Mouse (Mus musculus) inflammation-experienced regulatory T-cells, adult 16 weeks (primary cell): Measurements from ENCODE around the gene Ppp1r15a. TPM values are rescaled to one million over a fixed set of nuclear protein-coding genes. Genes with fewer than 3 reads are reported as not detected.

ENCODE experiments used
- polyA plus RNA-seq: library from polyadenylated mRNA; unstranded; fragments of 100-300 nt; shearing (Covaris generic); gene quantifications from one replicate; pipeline ENCODE4 v1.2.1, GENCODE M21; 2017

Gene Ppp1r15a
- polyA plus RNA-seq: 57.1 TPM

DNA sequence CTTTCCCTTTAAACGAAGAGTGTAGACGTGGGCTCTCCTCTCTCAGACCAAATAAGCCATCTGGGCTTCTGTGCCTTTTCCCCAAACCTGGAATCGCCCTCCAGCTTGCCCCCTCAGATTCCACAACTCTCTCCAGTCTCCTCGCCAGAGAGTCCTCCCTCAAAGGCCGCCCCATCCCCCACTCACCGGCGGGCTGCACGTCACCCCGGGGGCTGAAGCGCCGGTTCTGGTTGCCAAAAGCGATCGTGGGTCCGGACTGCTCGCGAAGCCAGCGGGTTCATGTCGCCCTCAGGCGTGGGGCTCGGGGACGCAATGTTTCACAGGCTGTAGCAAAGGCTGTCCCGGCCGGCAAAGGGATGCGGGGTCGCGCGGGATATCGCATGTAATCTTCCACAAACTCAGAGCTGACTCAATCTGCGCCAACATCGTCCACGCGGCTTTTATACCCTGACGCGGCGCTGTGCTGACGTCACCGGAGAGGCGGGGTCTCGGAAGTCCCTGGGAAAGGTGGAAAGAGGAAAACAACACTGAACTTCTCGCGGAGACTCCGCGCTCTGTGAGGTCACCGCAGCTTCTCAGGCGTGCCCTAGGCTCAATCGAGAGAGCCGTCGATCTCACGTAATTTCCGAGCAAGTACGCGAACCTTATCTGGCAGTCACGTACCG lies at the start of gene Ppp1r15a, which contains the start of gene Plekha4:
Ppp1r15a (minus strand) TSS at position 460 of the 665 bp plus-strand sequence.
Plekha4 (plus strand) TSS at position 522 of the 665 bp plus-strand sequence.

DNA sequence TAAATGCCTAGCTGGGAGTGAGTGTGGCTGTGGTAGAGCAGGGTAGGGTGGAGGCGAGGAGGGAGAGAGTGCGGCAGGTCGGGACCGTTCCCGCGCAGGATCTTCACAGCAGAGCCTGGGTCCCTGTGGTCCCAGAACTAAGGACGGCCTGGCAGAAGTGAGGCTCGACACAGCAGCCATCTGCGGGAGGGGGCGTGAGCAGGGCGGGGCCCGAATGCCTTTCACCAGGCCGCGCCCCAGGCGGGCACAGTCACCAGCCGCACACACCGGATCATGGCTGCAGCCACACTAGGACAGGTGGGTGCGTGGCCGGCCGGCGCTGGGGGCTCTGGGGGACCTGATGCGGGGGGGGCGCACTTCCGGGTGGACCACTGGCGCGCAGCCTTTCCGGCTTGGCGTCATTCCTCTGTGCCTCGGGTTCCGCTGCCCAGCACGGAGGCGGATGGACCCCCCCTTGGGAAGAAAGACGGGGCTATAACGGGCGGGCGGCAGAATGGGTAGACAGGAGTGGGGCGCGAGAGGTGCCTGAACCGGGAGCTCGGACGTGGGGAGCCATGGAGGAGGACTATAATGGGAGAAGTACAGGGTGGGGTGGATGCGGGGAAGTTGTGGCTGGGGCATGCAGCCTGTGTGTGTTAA lies 44.2 kb upstream of the Ppp1r15a start, which contains the start of gene Bcat2:
Bcat2 (plus strand) TSS at position 51 of the 639 bp plus-strand sequence.

DNA sequence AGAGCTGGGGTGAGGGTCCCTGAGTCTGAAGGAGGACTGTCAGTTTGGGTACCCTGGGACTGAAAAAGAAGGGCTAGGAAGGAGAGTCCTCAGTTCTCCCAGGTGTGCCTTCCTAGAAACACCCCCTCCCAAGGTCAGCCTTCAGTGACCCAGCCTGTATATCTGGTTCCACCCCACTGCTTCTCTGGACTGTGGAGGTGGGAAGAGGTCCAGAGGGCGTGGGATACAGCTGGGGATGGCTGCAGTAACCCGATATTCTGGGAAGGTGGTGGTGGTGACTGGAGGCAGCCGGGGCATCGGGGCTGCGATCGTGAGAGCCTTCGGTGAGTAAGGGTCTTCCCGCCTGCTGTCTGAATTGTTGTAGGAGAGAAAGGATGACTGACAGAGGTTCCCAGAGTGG lies 28.7 kb upstream of the Ppp1r15a start, which contains the start of gene Hsd17b14:
Hsd17b14 (plus strand) TSS at position 150 of the 400 bp plus-strand sequence.

DNA sequence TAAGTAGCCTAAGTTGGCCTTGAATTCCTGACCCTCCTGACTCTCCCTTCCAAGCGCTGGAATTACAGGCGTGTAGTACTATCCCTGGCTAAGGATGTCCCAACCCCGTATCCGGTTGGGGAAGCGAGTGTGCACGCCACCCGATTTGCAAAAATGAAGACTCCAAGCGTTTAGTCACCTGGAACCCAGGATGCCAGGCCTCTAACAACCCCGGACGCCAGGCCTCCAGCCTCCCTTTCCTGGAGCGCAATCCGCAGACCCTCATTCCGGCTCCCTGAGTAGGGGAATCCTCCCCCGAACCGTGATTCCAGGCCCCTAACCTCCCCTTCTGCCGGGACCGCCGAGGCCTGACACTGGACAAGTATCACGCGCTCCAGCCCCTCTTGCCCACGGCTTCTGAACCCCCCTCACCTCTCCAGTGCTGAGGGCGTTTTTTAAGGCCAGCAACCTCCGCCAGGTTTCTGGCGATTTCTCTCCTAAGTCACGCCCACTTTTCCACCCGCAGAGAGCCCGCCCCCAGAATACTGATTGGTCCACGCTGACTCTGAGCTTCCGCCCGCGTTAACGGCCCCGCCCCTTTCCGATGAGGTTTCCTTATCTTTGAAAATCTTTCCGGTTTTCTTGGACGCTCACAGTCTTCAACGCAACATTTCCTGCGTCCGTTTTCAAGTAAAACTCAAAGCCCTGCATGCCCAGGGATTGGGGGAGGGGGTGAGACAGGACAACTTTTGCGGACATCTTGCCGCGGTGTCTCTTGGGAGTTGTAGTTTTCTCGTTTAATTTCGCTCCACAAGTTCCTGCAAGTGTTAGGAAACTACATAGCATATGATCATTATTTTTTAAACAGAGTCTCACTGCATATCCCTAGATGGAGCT lies 15.9 kb downstream of the Ppp1r15a start, which contains the start of gene Nucb1:
Nucb1 (minus strand) TSS at position 495 of the 876 bp plus-strand sequence.

DNA sequence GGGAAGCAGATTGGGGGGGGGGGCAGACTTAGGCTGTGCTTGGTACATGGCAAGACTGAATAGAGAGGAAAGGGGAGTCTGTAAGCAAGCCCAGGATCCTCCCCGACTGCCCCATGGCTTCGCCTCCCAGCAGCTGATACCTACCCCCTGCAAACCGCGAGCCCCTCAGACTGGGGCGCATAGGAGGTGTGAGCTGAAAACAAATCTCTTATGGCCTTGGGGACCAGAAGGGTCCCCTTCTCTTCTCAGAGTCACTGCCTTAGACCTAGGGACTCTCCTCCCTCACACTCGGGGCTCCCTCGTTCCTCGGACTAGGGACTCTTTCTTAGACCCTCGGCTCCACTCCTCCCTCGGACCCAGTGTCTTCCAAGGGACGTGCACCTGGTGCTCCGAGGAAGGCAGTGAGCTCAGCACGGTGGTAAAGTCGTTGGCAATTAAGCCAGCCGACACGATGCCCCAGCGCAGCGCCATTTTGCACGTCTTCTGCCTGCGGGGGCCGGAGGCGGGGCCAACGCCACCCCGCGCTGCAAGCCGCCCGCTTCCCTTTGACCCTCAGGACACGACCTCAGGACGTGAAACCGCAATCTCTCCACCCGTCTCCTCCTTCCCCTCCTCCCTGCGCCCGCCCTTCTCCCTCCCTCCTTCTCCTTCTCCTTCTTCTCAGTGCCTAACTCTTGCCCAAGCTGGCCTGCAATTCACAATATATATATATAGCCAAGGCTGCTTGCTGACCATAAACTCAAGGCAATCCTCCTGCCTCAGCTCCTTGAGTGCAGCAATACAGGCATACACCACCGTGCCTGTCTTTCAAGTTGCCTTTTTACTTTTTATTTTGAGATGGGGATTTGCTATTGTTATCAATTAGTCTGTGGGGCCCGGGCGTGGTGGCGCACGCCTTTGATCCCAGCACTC lies 37.5 kb downstream of the Ppp1r15a start, which contains the start of gene Dhdh:
Dhdh (minus strand) TSS at position 513 of the 912 bp plus-strand sequence.

DNA sequence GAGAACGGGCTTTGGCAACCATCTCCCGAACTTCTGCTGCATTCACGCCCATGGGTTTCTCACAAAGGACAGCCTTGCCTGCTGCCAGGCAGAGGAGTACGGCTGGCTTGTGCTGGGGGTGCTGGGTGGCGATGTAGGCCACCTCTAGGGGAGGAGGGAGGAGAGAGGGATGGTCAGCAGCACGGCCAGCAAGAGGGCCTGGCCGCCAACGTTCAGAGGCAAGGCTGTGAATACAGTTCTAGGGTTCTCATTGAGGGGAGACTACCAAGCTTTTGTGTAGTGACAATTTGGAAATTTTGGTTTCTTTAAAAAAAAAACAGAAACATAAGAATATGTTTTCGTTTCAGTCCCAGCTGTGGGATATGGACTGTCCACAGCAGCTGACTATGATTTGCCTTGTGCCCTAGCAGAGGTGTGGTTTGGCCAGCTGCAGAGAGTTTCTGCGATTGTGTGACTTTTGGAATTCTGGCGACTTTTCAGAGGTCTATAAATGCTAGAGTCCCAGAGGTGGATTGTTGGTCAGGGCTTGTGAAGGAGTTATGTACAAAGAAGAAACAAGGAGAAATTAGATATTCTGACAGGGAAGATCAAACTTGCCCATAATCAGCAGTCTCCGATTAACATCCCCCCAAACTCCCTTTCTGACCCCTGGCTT lies 39.2 kb downstream of the Ppp1r15a start, which contains the start of gene Gm45808:
Gm45808 (minus strand) TSS at position 51 of the 655 bp plus-strand sequence.

DNA sequence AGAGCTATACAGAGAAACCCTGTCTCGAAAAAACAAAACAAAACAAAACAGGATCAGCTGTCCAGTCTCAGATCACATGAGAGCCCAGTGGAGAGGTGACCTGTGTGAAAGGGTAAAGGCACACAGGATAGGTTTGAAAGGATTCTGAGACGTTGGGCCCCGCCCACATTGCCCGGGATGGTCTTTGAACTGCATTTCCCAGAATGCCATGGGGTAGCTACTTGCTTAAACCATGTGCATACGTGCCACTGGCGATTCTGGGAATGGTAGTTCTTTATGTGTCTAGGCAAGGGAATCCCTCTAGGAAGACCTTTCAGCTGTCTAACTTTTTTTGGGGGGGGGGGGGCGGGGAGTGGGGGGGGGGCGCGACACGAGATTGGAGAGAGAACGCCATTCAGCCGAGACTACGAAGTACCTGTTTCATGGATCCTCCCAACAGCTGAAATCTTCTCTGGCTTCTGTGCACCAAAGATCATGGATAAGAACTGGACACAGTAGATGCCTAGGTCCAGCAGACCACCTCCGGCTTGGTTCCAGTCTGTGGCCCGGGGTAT lies 44.6 kb downstream of the Ppp1r15a start, which contains the start of gene Tulp2:
Tulp2 (plus strand) TSS at position 504 of the 554 bp plus-strand sequence.

Other genes with a start within 250 kb of the Ppp1r15a start
- not detected for gene Slc6a21, start 248.8 kb downstream of the Ppp1r15a start, polyA plus RNA-seq
- gene Trpm4, start 192.5 kb downstream of the Ppp1r15a start, polyA plus RNA-seq: 22.4 TPM
- gene Hrc, start 191.0 kb downstream of the Ppp1r15a start, polyA plus RNA-seq: not detected
- gene Ppfia3, start 159.2 kb downstream of the Ppp1r15a start, polyA plus RNA-seq: not detected
- not detected for gene Lin7b, start 155.7 kb downstream of the Ppp1r15a start, polyA plus RNA-seq
- 227 TPM for gene Snrnp70, start 130.5 kb downstream of the Ppp1r15a start, polyA plus RNA-seq
- not detected for gene Kcna7, start 120.6 kb downstream of the Ppp1r15a start, polyA plus RNA-seq
- gene Ntf5, start 112.6 kb downstream of the Ppp1r15a start, polyA plus RNA-seq: 0.78 TPM
- not detected for gene Lhb, start 105.4 kb downstream of the Ppp1r15a start, polyA plus RNA-seq
- gene Gys1, start 91.4 kb downstream of the Ppp1r15a start, polyA plus RNA-seq: 18.4 TPM
- gene Ruvbl2, start 88.2 kb downstream of the Ppp1r15a start, polyA plus RNA-seq: 64.0 TPM
- 2,222 TPM for gene Ftl1, start 66.4 kb downstream of the Ppp1r15a start, polyA plus RNA-seq
- 253 TPM for gene Bax, start 59.4 kb downstream of the Ppp1r15a start, polyA plus RNA-seq
- gene Tulp2, start 44.4 kb downstream of the Ppp1r15a start, polyA plus RNA-seq: 1.0 TPM
- not detected for gene Gm45808, start 39.5 kb downstream of the Ppp1r15a start, polyA plus RNA-seq
- 0.95 TPM for gene Dhdh, start 37.5 kb downstream of the Ppp1r15a start, polyA plus RNA-seq
- 310 TPM for gene Nucb1, start 15.9 kb downstream of the Ppp1r15a start, polyA plus RNA-seq
- gene Plekha4, start 62 bp upstream of the Ppp1r15a start, polyA plus RNA-seq: 0.71 TPM
- gene Hsd17b14, start 28.6 kb upstream of the Ppp1r15a start, polyA plus RNA-seq: 1.6 TPM
- gene Bcat2, start 43.9 kb upstream of the Ppp1r15a start, polyA plus RNA-seq: 68.4 TPM
- not detected for gene Fgf21, start 89.2 kb upstream of the Ppp1r15a start, polyA plus RNA-seq
- not detected for gene Fut1, start 91.0 kb upstream of the Ppp1r15a start, polyA plus RNA-seq
- gene Izumo1, start 95.5 kb upstream of the Ppp1r15a start, polyA plus RNA-seq: not detected
- 0.65 TPM for gene Rasip1, start 101.2 kb upstream of the Ppp1r15a start, polyA plus RNA-seq
- gene Mamstr, start 113.7 kb upstream of the Ppp1r15a start, polyA plus RNA-seq: 0.65 TPM
- gene Fut2, start 140.1 kb upstream of the Ppp1r15a start, polyA plus RNA-seq: 0.12 TPM
- gene Ntn5, start 157.8 kb upstream of the Ppp1r15a start, polyA plus RNA-seq: not detected
- gene Sec1, start 168.1 kb upstream of the Ppp1r15a start, polyA plus RNA-seq: 0.20 TPM
- gene Car11, start 173.6 kb upstream of the Ppp1r15a start, polyA plus RNA-seq: 9.3 TPM
- gene Dbp, start 178.8 kb upstream of the Ppp1r15a start, polyA plus RNA-seq: 14.7 TPM
- gene Rpl18, start 189.2 kb upstream of the Ppp1r15a start, polyA plus RNA-seq: 1,529 TPM
- gene Sphk2, start 191.7 kb upstream of the Ppp1r15a start, polyA plus RNA-seq: 40.4 TPM
- not detected for gene Fam83e, start 194.9 kb upstream of the Ppp1r15a start, polyA plus RNA-seq
- gene Spaca4, start 199.5 kb upstream of the Ppp1r15a start, polyA plus RNA-seq: not detected